Mouse (Mus musculus) right cerebral cortex, adult 18-20 months (tissue): ENCODE measurements at regions not wholly inside any gene's neighbourhood (a gene's known extent, or its start where the extent isn't known, plus 50 kb on each side); places are given as distances from the start of the nearest gene placed in this dataset.
A peak's percentile ranks its signal among the peaks of the same experiment; 100 is the strongest.
"Not testable (repeated sequence)": the region's sequence is repeated elsewhere in the genome, so short reads cannot be mapped to it uniquely, and the experiment has no call there.

Experiments used
- DNase-seq: peaks from one replicate; pipeline ENCODE4 v3.0.0; 2022; ENCODE audit warnings: mixed read lengths

- no peak for DNase-seq
These were observed 172.7 kb upstream of the Cntnap5b start for GRCm38 (mm10) chr1:99599696-99600489.

- DNase-seq, result no peak
These were observed 167.4 kb upstream of the Cntnap5b start for GRCm38 (mm10) chr1:99605213-99605612.

- no peak for DNase-seq
These were observed 153.3 kb upstream of the Cntnap5b start for GRCm38 (mm10) chr1:99619221-99619620.

- DNase-seq, result not testable (repeated sequence)
These were observed 141.6 kb upstream of the Cntnap5b start for GRCm38 (mm10) chr1:99630971-99631370.

- DNase-seq, result no peak
These were observed 108.9 kb upstream of the Cntnap5b start for GRCm38 (mm10) chr1:99663641-99664040.

- DNase-seq, result peak; percentile 3
These were observed 92.6 kb upstream of the Cntnap5b start for GRCm38 (mm10) chr1:99679980-99680379.

GRCm38 (mm10) chr1:99697089-99697488 lies 75.5 kb upstream of the Cntnap5b start:
- DNase-seq, result no peak

- peak; percentile 4 for DNase-seq
These were observed 57.7 kb upstream of the Cntnap5b start for GRCm38 (mm10) chr1:99714912-99715311.

- DNase-seq, result no peak
These were observed 56.3 kb upstream of the Cntnap5b start for GRCm38 (mm10) chr1:99716266-99716665.
